Mouse (Mus musculus): ENCODE measurements around the gene Wsb2. TPM values are rescaled to one million over a fixed set of nuclear protein-coding genes. Genes with fewer than 3 reads are reported as not detected.

Wsb2 gene
- polyA plus RNA-seq, 1 experiment from 2014 or later: 75.4 TPM

Other genes starting within 250 kb of the Wsb2 start
- 51.8 and 52.1 TPM in 2 replicates for gene Suds3, start 241.2 kb upstream of the Wsb2 start, polyA plus RNA-seq (2014; fragmentation: Nextera tagmentation; extraction: Ambion mirVana)
- 16.2 and 16.9 TPM in 2 replicates for gene Taok3, start 237.2 kb upstream of the Wsb2 start, polyA plus RNA-seq (2014; fragmentation: Nextera tagmentation; extraction: Ambion mirVana)
- 881 and 979 TPM in 2 replicates for gene Pebp1, start 69.7 kb upstream of the Wsb2 start, polyA plus RNA-seq (2014; fragmentation: Nextera tagmentation; extraction: Ambion mirVana)
- 2.3 and 2.5 TPM in 2 replicates for gene Vsig10, start 38.2 kb upstream of the Wsb2 start, polyA plus RNA-seq (2014; fragmentation: Nextera tagmentation; extraction: Ambion mirVana)
- 117 and 123 TPM in 2 replicates for gene Rfc5, start 31.7 kb downstream of the Wsb2 start, polyA plus RNA-seq (2014; fragmentation: Nextera tagmentation; extraction: Ambion mirVana)
- gene Ksr2, start 56.7 kb downstream of the Wsb2 start, polyA plus RNA-seq (2014; fragmentation: Nextera tagmentation; extraction: Ambion mirVana): 1.2 and 1.9 TPM in 2 replicates